Mouse (Mus musculus) left cerebral cortex, adult 2 months (tissue): Measurements from ENCODE around the gene Sinhcaf. TPM values are rescaled to one million over a fixed set of nuclear protein-coding genes. Genes with fewer than 3 reads are reported as not detected.

Source experiments
- DNase-seq, 2 experiments: peaks; one replicate each; pipeline ENCODE4 v3.0.0; 2021 to 2022; ENCODE audit warnings: low spot score in 2 of 2, mixed read lengths in 1 of 2; ENCODE audit errors: extremely low spot score in 1 of 2
- H3K27ac ChIP-seq: fragments of 200-600 bp; 2 replicates; pipeline ENCODE4 v1.8.1; 2022
- H3K4me3 ChIP-seq: fragments of 200-600 bp; 2 replicates; pipeline ENCODE4 v1.8.1; 2022
- CTCF ChIP-seq: fragments of 200-600 bp; IDR thresholded peaks from 2 replicates; pipeline ENCODE4 v1.8.1; 2022; ENCODE audit warnings: antibody characterized with exemption, mild to moderate bottlenecking, moderate library complexity
- intact Hi-C: fragments of 180-260 bp; cut with DNase I; formaldehyde crosslinking; loops from one replicate; pipeline ENCODE4 v1.15.1; 2025
- total RNA-seq, 2 experiments: library from RNA; stranded (reverse); gene quantifications; 2 replicates each; pipeline ENCODE4 v1.2.3; 2021

Sinhcaf gene
- total RNA-seq, 2 experiments from 2014 or later: 3.3 to 4.4 TPM

DNA sequence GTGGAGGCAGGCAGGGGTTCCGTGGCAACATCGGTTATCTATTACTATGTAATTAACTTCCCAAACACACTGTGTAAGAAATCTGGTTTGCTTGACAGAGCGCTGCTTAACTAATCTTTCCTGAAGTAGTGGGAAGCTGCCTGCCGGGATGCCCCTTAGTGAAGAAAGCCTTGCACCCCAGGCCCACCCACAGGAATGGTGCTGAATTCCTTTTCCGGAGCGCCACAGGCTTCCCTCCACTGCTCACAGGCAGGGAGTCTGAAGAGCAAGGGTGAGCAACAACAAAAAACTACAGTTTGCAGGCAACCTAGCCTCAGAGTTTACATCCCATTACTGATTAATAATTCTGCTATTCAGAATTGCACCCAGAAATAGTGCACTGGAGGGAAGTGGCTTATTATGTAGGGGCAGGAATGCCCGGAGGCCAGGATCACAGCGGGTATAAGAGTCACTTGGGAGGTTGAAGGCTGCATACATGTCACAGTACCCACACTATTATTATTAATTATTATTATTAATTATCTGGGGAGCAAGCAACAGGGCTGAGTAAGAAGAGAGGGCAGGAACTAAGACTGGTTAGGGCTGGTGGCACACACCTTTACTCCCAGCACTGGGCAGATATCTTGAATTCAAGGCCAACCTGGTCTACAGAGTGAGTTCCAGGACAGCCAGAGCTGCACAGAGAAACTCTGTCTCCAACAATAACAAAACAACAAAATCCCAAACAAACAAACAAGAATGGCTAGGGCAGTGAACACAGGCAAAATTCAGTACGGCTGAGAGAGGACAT is 26.0 kb upstream of the Sinhcaf start:
- TF ChIP-seq CTCF: no peak
- intact Hi-C loops: no loop called here
- Histone ChIP-seq H3K4me3 (no peak overlapping the region), H3K27ac (no peak overlapping the region)
- no peak for DNase-seq

GRCm38 (mm10) chr6:148971385-148971940 is 25.2 kb upstream of the Sinhcaf start:
- no peak for DNase-seq
- Histone ChIP-seq H3K27ac (no peak overlapping the region), H3K4me3 (no peak overlapping the region)
- no peak for TF ChIP-seq CTCF
- intact Hi-C loops: no loop called here

- no peak for DNase-seq
- intact Hi-C loops: no loop called here
- Histone ChIP-seq H3K4me3 (no peak overlapping the region), H3K27ac (no peak overlapping the region)
- TF ChIP-seq CTCF: no peak
Measured at GRCm38 (mm10) chr6:148961285-148961684, 15.0 kb upstream of the Sinhcaf start.

GRCm38 (mm10) chr6:148959540-148960238 is 13.4 kb upstream of the Sinhcaf start:
- DNase-seq: no peak
- Histone ChIP-seq H3K27ac (no peak overlapping the region), H3K4me3 (no peak overlapping the region)
- TF ChIP-seq CTCF: no peak
- intact Hi-C loops: no loop called here

DNA sequence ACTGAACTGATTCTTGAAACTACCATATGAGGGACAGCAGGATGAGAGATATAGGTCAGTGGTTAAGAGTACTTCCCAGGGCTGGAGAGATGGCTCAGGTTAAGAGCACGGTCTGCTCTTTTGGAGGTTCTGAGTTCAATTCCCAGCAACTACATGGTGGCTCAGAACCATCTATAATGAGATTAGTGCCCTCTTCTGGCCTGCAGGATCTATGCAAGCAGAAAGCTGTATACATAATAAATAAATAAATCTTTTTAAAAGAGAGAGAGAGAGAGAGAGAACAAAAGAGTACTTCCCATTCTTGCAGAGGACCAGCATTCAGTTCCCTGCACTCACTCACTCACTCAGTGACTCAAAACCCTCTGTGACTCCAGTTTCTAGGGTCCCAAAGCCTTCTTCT is 12.4 kb upstream of the Sinhcaf start:
- DNase-seq: no peak
- Histone ChIP-seq H3K4me3 (no peak overlapping the region), H3K27ac (no peak overlapping the region)
- no peak; the same call in none of the 2 replicates for TF ChIP-seq CTCF
- intact Hi-C loops: no loop called here

DNA sequence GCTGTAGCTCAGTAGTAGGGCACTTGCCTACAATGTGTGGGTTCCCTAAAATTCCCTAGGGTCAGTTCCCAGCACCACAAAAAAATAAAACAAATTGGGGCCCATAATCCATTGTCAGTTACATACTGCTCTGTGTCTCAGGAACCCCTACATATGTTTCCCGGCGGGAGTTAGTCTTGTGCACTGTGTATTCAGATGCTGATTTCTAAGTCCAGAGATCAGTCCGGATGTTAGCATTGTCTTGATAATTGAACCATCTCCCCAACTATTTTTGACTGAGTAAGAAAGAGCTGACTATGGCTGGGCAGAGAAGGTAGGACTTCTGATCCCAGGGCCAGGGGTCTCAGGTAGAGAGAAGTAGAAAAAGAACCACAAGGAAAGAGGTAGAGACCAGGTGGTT is 10.8 kb upstream of the Sinhcaf start:
- intact Hi-C loops: no loop called here
- no peak for DNase-seq
- Histone ChIP-seq H3K4me3 (no peak overlapping the region), H3K27ac (no peak overlapping the region)
- no peak for TF ChIP-seq CTCF

DNA sequence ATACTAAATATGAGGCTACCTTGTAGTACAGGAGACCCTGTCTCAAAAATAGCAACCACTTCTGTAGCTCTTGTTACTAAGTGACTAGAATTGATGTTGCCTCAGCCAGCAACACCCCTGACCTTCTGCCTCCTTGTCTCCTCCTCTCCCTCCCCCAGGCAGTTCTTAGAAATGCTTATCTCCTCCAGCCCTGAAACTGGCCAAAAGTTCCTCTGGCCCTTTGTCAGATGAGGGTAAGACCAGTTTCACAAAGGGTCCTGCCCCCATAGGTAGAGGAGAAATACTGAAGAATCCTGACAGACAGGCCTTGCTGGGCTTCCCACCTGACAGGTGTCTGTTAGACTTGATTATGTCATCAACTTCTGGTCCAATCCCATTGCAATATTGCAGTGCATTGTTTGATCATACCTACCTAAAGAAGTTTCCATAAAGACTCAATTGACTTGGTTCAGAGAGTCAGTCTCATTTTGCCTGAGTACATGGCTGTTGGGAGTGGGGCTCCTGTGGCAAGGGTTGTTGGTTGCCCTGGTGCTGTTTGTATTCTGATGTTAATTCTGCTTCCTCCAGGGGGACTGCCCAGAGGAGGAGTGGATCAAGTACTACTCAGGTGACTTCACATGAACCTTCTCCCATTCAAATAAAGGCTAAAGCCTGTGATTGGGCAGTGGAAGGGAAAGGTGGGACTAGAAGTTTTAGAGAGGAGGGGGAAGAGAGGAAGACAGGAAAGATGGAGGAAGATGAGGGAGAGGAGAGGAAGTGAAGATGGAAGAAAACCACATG is 9.6 kb upstream of the Sinhcaf start:
- H3K4me3 ChIP-seq: no peak overlapping the region
- DNase-seq: no peak
- no peak overlapping the region for H3K27ac ChIP-seq
- TF ChIP-seq CTCF: no peak
- intact Hi-C loops: no loop called here

DNA sequence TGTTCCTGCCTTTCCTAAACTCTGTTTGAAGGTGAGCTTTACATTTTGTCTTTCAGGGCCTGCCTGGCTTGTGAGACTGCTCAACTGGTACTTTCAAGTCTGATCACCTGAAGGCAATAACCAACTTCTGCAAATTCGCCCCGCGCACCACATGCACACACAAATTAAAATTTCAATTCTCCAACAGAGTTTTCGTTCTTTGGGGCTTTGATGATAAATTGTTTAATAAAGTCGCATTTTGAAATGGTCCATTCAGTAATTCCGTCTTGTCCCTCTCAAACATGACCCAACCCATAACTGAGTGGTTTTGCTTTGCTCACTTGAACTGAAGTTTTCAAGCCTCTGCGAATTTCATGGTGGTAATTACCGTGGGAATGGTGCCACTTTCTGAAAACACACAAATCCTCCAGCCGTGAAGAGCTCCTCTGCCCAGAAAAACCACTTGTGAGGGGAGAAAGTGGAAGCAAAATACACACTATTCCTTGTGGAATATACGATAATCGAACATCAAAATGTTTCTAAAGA is 676 bp upstream of the Sinhcaf start:
- peak overlapping the region; percentile 50 for H3K4me3 ChIP-seq
- DNase-seq: no peak
- TF ChIP-seq CTCF: no peak
- 0 out of 2 replicates have a peak overlapping the region, but pooled peaks have one; percentile 24 for H3K27ac ChIP-seq
- intact Hi-C loops: loop anchor here (2.0 kb wide), 1 partner anchor 160 kb away; no protein-coding TSS in a partner anchor

- intact Hi-C loops: loop anchor here (2.0 kb wide), 1 partner anchor 161 kb away; no protein-coding TSS in a partner anchor
- TF ChIP-seq CTCF: no peak
- peak; percentile 18 to 21 for DNase-seq
- Histone ChIP-seq H3K4me3 (peak overlapping the region; percentile 50), H3K27ac (no peak overlapping the region)
Measured at GRCm38 (mm10) chr6:148945509-148946408, 508 bp downstream of the Sinhcaf start.

- Histone ChIP-seq H3K27ac (no peak overlapping the region), H3K4me3 (peak overlapping the region; percentile 50)
- TF ChIP-seq CTCF: no peak
- DNase-seq: peak; percentile 11 to 28
- intact Hi-C loops: no loop called here
Measured at GRCm38 (mm10) chr6:148944767-148945508, 1.3 kb downstream of the Sinhcaf start.
